Mouse (Mus musculus) forebrain, embryonic 12.5 days (tissue): Measurements from ENCODE around the gene Mgme1. TPM values are rescaled to one million over a fixed set of nuclear protein-coding genes. Genes with fewer than 3 reads are reported as not detected.

Experiments
- ATAC-seq: fragments of 200-750 bp; cut with Nextera tagmentation; 2 replicates; pipeline ENCODE4 v1.8.0; 2017; ENCODE audit warnings: moderate TSS enrichment; ENCODE audit not compliant: low FRiP score
- H3K27ac ChIP-seq: fragments of 300-500 bp; sonication (generic); 2 replicates; pipeline ENCODE4 v1.5.1; 2016; ENCODE audit warnings: mild to moderate bottlenecking
- H3K27me3 ChIP-seq: fragments of 300-500 bp; sonication (generic); 2 replicates; pipeline ENCODE4 v1.6.1; 2016; ENCODE audit warnings: mild to moderate bottlenecking
- H3K36me3 ChIP-seq: fragments of 300-500 bp; sonication (generic); replicated peaks from 2 replicates; pipeline ENCODE4 v1.6.1; 2016; ENCODE audit warnings: mild to moderate bottlenecking
- H3K4me1 ChIP-seq: fragments of 300-500 bp; sonication (generic); 2 replicates; pipeline ENCODE4 v1.6.1; 2016
- H3K4me2 ChIP-seq: fragments of 300-500 bp; sonication (generic); 2 replicates; pipeline ENCODE4 v1.6.1; 2016; ENCODE audit warnings: mild to moderate bottlenecking, moderate library complexity
- H3K4me3 ChIP-seq: fragments of 300-500 bp; sonication (generic); replicated peaks from 2 replicates; pipeline ENCODE4 v1.5.1; 2016; ENCODE audit warnings: mild to moderate bottlenecking
- H3K9ac ChIP-seq: fragments of 300-500 bp; sonication (generic); 2 replicates; pipeline ENCODE4 v1.6.1; 2016; ENCODE audit warnings: mild to moderate bottlenecking
- H3K9me3 ChIP-seq: fragments of 300-500 bp; sonication (generic); 2 replicates; pipeline ENCODE4 v1.6.1; 2016
- WGBS: fragments of 180-500 bp; shearing (Covaris S2); methylation state at CpG from one replicate; pipeline ENCODE4 v1.1.7; 2016; 5-methylcytosine and 5-hydroxymethylcytosine counted together
- polyA plus RNA-seq: library from polyadenylated mRNA; unstranded; fragments of >200 nt; fragmentation: Nextera tagmentation; extraction: Ambion mirVana; gene quantifications from 2 replicates; pipeline ENCODE4 v1.2.1, GENCODE M21; 2016

The Mgme1 gene
- polyA plus RNA-seq, 1 experiment from 2014 or later: 17.9 TPM

- Histone ChIP-seq H3K27ac (no peak overlapping the region), H3K4me3 (peak overlapping the region; percentile 48), H3K9ac (peak overlapping the region; percentile 30; the same call in 1 of the 2 replicates), H3K4me1 (peaks cover 35% of the 10 kb centered on the region), H3K4me2 (peak overlapping the region; percentile 83), H3K36me3 (no peaks in the 10 kb centered on the region), H3K9me3 (no peaks in the 10 kb centered on the region), H3K27me3 (peaks cover 82% of the 10 kb centered on the region)
- peak; percentile 37; the same call in 1 of the 2 replicates for ATAC-seq
- under 1% methylated on average over 33 of the region's 41 CpGs for WGBS
Observed at GRCm38 (mm10) chr2:144330352-144330959, 60.0 kb downstream of the Mgme1 start.

Other genes starting within 250 kb of the Mgme1 start
- gene Banf2, start 237.6 kb upstream of the Mgme1 start, polyA plus RNA-seq: not detected in 2 replicates
- gene Snx5, start 243 bp downstream of the Mgme1 start, polyA plus RNA-seq: 93.7 and 98.9 TPM in 2 replicates
- gene Ovol2, start 61.5 kb downstream of the Mgme1 start, polyA plus RNA-seq: 0.13 and 0.17 TPM in 2 replicates
- 41.2 and 42.9 TPM in 2 replicates for gene Kat14, start 98.3 kb downstream of the Mgme1 start, polyA plus RNA-seq
- 0.49 and 2.3 TPM in 2 replicates for gene Pet117, start 98.3 kb downstream of the Mgme1 start, polyA plus RNA-seq